Mouse (Mus musculus): ENCODE measurements around the gene Rdh13.

The Rdh13 gene

DNA sequence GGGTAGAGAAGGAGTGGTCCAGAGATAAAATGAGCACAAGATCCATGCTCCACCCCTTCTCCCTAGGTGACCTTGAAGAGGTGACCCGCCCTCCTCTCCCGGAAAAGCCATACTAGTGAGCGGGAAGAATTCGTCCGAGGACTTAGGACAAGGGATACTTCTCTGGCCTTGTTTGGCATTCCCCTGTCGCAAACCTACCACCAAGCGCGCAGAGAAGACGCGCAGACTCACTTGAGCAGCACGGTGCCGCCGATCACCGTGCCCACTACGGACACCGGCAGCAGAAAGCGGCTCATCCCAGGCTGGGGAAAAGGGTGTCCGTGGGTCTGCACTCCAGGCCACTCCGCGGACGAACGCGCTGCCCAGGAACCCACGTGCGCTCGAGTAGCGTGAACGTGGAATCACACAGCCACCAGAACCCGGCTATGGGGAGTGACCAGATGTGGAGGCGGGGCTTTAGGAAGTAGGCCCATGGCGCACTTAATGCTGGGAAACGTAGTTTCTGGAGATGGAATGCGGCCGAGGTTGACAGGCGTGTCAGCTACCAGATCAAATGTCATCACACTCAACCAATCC, at the start of gene Rdh13:
Gene Rdh13, minus strand, starts transcription at position 434 of the 576 bp plus-strand sequence.
- DNase-seq, result peak; percentile 95

GRCm38 (mm10) chr7:4493991-4494390, 48.5 kb upstream of the Rdh13 start:
- no peak for DNase-seq

DNA sequence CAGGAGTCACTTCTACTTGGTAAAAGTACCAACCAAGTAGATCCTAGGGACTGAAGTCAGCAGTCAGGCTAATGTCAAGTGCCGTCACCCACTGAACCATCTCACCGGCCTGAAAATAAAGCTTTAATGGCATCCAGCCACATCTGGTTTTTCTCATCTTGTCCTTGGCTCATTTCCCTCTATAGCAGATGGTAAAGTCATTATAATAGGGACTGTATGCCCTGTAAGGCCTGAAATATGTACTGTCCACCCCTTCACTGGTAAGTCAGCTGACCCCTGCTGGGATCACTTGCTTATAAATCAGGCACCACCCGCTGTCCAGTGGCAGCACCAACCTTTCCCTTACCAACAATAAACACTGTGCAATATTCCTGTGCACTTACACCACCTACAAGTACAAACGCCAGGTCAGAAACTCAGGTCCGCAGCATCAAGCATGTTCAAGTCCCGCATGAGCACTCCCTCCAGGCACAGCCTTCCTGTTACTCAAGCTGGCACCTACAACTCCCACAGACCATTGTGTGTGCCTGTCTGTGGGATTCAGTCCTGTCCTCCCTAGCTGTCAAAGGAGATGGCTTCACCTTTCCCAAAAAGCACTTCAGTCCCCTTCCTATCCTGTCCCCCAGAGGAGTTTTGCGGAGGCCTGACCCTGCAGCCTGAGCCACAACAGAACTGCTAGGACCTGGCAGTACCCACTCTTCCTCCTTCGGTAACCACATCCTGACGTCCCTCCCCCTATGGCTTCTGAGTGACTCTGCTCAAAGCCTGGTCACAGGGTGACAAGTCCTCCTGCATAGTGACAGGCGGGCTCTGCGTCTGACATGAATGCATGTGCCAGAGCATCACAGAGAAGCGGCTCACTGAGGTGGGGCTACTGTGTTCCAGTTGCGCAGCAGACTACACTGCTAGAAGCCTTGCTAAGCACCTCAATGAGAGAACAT, 47.1 kb upstream of the Rdh13 start:
- DNase-seq, result no peak

GRCm38 (mm10) chr7:4491308-4491707, 45.9 kb upstream of the Rdh13 start:
- DNase-seq, result peak; percentile 64

DNA sequence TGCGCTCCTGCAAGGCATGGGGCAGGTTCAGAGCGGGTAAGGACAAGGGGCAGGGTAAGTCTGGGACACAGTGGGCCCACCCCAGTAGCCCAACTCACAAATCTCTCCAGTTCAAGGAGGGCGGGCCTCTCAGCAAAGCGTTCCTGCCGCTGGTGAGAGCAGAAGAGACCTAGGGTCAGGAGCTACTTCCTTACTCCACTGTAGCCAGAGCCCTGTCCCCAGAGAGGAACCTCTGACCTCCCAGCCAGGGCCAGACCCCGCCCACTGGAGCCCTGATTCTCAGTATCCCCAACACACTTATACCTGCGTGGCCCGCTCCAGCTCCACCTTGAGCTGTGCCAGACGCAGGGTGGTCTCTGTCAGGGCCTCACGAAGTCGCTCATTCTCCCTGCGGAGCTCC, 36.8 kb upstream of the Rdh13 start:
- no peak for DNase-seq

DNA sequence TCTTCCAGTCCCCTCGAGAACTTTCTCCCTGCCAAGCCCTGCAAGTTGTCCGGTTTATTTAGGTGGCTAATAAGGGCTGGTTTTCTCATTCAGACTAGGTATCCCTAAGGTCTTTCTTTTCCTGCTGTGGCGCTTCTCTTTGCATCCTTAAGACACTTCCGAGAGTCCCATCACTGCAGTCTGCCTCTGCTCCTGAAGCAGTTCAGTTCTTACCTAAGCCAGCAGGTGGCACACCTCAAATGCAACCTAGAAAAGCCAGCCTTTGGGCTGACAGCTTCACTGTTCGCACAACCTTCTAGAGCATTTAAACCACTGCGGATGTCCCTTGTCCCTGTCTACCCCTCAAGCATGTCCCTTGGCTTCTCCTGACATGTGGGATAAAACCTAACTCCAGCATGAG, 34.2 kb upstream of the Rdh13 start:
- peak; percentile 67 for DNase-seq

DNA sequence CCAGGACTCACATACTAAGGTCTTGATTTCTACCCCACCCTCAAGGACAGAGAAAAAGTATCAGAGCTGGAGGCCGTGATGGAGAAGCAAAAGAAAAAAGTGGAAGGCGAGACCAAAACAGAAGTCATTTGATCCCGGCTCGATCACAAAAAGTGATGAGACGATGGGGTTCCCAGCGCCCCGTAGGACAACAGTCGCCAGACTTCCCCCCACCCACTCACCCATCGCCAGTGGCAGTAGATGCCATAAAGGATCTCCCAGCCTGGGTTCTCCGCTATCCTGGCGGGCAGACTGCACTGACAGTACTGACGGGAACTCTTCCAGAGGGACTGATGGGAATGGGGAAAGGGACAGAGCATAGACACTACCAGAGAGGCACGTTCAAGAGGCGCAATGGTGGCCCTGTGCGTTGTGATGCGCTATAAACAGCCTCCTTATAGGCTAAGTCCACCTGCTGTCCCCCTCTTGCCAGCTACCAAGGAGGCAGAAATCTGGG, 33.4 kb upstream of the Rdh13 start:
- no peak for DNase-seq

DNA sequence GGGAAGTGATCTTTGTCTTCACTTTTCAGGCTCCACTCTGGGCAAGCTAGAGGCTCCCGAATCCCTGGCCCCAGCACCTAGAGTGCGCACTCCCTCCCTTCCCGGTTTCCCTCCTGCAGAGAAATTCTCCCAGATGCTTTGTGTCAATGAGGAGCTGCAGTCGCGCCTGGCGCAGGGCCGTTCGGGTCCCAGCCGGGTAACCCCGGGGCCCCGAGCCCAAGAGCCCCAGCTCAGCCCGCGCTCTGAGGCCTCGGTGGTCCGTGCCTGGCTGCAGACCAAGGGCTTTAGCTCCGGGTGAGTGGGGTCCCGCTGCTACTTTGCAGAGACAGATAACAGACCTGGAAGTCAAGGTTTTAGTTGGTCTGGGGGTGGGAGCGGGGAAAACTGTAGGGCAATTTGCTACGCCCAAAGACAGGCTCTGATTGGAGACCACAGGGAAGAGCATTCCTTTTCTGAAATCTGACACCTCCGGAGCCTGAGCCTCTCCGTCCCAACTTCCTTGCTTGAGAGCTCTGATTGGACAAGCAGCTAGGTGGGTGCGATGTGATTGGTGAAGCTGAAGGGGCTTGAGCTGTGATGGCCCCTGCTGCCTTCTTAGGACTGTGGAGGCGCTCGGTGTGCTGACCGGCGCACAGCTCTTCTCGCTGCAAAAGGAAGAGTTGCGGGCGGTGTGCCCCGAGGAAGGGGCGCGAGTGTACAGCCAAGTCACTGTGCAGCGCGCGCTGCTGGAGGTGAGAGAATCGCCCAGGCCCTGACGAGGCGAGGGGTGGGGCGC, 32.8 kb upstream of the Rdh13 start:
- peak; percentile 87 for DNase-seq

GRCm38 (mm10) chr7:4473940-4474339, 28.5 kb upstream of the Rdh13 start:
- DNase-seq, result no peak

GRCm38 (mm10) chr7:4471179-4471555, 25.7 kb upstream of the Rdh13 start:
- peak; percentile 93 for DNase-seq

GRCm38 (mm10) chr7:4470275-4471178, 25.1 kb upstream of the Rdh13 start:
- peak; percentile 90 for DNase-seq

- no peak for DNase-seq
These were observed 22.4 kb upstream of the Rdh13 start for GRCm38 (mm10) chr7:4467801-4468200.

- DNase-seq, result peak; percentile 81
These were observed 18.9 kb upstream of the Rdh13 start for GRCm38 (mm10) chr7:4464194-4464824.

DNA sequence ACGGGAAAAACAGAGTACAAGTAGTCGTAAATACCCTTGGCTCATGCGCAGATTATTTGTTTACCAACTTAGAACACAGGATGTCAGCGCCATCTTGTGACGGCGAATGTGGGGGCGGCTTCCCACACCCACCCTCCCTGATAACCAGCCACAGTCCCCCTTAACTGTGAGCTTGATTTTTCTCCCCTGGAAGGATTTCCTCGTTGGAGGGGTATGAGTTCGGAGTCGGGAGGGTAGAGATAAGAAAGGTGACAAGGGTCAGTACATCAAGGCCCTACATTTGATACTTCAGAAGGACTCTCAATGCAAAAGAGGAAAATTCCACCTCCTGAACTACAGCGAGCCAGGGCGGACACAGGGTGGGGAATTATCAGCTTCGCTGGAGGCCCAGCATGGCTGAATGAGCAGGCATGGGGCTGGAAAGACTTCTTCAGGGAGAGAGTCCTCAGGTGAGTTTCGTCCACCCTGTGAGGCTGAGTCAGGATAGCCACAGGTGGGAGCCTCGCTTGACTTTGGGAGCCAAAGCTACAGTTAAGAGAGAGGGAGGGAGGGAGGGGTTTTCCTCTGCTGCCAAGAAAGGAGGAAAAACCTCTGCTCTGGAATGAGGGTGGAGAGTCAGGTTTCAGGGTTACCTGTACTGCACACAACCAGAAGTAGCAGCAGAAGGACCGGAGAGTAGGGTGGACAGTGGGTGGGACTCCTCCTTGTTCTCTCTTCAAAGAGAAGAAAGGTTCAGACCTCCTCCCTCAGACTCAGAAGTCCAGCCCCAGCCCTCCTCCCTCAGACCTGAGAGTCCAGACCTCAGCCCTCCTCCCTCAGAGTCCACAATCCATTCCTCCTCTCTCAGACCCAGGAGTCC, 15.4 kb upstream of the Rdh13 start, which contains the start of gene Eps8l1:
Gene Eps8l1, plus strand, starts transcription at position 99 of the 859 bp plus-strand sequence.
- peak; percentile 50 for DNase-seq

DNA sequence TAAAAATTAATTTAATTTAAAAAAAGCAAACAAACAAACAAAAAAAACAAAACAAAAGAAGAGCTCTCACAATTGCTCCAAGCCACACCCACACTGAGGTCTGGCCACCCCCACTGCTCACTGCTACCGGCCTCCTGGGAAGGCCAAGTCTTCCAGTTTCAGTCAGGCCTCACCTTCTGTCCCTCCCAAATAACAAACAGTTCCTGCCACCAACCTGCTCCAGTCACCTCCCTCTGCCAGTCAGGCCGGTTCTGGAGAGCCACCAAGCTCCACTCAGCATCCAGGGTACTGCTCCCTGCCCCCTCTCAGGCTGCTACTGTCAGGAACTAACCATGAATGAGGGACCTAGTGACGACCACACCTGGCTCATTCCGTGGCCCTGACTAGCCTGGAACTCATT, 7.2 kb upstream of the Rdh13 start:
- peak; percentile 60 for DNase-seq

GRCm38 (mm10) chr7:4449211-4449610, 3.8 kb upstream of the Rdh13 start:
- DNase-seq, result no peak

DNA sequence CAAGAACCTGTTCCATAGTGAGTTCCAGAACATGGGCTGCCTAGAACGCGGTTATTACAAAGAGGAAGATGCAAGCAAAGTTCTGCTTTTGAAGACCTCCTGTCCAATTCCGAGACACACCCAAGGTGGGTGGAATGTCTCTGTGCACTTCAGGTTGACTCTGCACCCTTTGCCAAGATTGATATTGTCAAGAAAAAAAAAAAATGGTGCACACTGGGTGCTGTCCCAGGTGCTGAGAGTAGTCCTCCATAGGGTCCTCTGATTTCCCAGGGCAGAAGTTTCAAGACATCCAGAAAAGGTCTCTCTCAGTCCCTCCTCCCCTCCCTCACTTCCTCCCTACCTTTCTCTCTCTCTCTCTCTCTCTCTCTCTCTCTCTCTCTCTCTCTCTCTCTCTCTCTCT, 3.0 kb upstream of the Rdh13 start:
- DNase-seq, result no peak

- no peak for DNase-seq
These were observed 1.7 kb upstream of the Rdh13 start for GRCm38 (mm10) chr7:4447138-4447537.

- DNase-seq, result no peak
These were observed 4.9 kb downstream of the Rdh13 start for GRCm38 (mm10) chr7:4440549-4440948.

DNA sequence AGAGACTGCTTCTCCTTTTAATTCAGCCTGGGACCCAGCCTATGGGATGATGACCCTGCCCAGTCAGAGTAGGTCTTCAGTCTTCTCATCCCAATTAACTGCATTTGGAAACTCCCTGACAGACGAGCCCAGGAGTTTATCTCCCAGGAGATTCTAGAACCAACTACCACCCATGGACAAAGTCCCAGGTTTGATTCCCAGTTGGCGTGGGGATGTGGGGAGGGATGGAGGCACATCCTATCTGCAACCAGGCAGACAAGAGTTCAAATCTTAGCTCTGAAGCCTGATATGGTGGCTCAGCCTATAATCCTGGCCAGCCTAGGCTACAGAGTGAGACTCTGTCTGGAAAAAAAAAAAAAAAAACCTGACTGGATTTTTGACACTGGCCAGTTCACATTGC, 7.7 kb downstream of the Rdh13 start:
- no peak for DNase-seq

- DNase-seq, result no peak
These were observed 13.4 kb downstream of the Rdh13 start for GRCm38 (mm10) chr7:4432026-4432425.
